Mouse (Mus musculus): ENCODE data around the gene Iqschfp.

The Iqschfp gene

GRCm38 (mm10) chr3:68596938-68597337 is 704.9 kb downstream of the Iqschfp start:
- no peak for DNase-seq (ENCODE audit: low read depth)

GRCm38 (mm10) chr3:68602891-68603290 is 710.9 kb downstream of the Iqschfp start:
- DNase-seq (ENCODE audit: low read depth), result no peak

- DNase-seq (ENCODE audit: low read depth), result no peak
These were observed 712.4 kb downstream of the Iqschfp start for GRCm38 (mm10) chr3:68604467-68604866.

GRCm38 (mm10) chr3:68604962-68605361 is 712.9 kb downstream of the Iqschfp start:
- DNase-seq (ENCODE audit: low read depth), result no peak

- DNase-seq (ENCODE audit: low read depth), result no peak
These were observed 714.0 kb downstream of the Iqschfp start for GRCm38 (mm10) chr3:68605942-68606603.

- no peak for DNase-seq (ENCODE audit: low read depth)
These were observed 714.7 kb downstream of the Iqschfp start for GRCm38 (mm10) chr3:68606730-68607129.

- DNase-seq (ENCODE audit: low read depth), result no peak
These were observed 715.3 kb downstream of the Iqschfp start for GRCm38 (mm10) chr3:68607336-68607735.

GRCm38 (mm10) chr3:68608848-68609497 is 716.9 kb downstream of the Iqschfp start:
- peak; percentile 74 for DNase-seq (ENCODE audit: low read depth)

- DNase-seq (ENCODE audit: low read depth), result no peak
These were observed 718.0 kb downstream of the Iqschfp start for GRCm38 (mm10) chr3:68610011-68610410.

GRCm38 (mm10) chr3:68610598-68611261 is 718.7 kb downstream of the Iqschfp start:
- DNase-seq (ENCODE audit: low read depth), result no peak

- DNase-seq (ENCODE audit: low read depth), result peak; percentile 46
These were observed 723.2 kb downstream of the Iqschfp start for GRCm38 (mm10) chr3:68615042-68615810.

GRCm38 (mm10) chr3:68616363-68616762 is 724.3 kb downstream of the Iqschfp start:
- DNase-seq (ENCODE audit: low read depth), result no peak

GRCm38 (mm10) chr3:68617708-68618107 is 725.7 kb downstream of the Iqschfp start:
- DNase-seq (ENCODE audit: low read depth), result no peak

GRCm38 (mm10) chr3:68619097-68619496 is 727.1 kb downstream of the Iqschfp start:
- DNase-seq (ENCODE audit: low read depth), result no peak

- DNase-seq (ENCODE audit: low read depth), result no peak
These were observed 729.9 kb downstream of the Iqschfp start for GRCm38 (mm10) chr3:68621971-68622370.

GRCm38 (mm10) chr3:68623036-68623435 is 731.0 kb downstream of the Iqschfp start:
- no peak for DNase-seq (ENCODE audit: low read depth)

GRCm38 (mm10) chr3:68624471-68624870 is 732.4 kb downstream of the Iqschfp start:
- no peak for DNase-seq (ENCODE audit: low read depth)

GRCm38 (mm10) chr3:68630261-68630660 is 738.2 kb downstream of the Iqschfp start:
- no peak for DNase-seq (ENCODE audit: low read depth)

- no peak for DNase-seq (ENCODE audit: low read depth)
These were observed 738.8 kb downstream of the Iqschfp start for GRCm38 (mm10) chr3:68630821-68631220.

- DNase-seq (ENCODE audit: low read depth), result no peak
These were observed 740.7 kb downstream of the Iqschfp start for GRCm38 (mm10) chr3:68632714-68633113.

GRCm38 (mm10) chr3:68633577-68633976 is 741.5 kb downstream of the Iqschfp start:
- no peak for DNase-seq (ENCODE audit: low read depth)

- no peak for DNase-seq (ENCODE audit: low read depth)
These were observed 745.9 kb downstream of the Iqschfp start for GRCm38 (mm10) chr3:68637960-68638359.
